Mouse (Mus musculus): ENCODE measurements around the gene Zfp593.

The Zfp593 gene

GRCm38 (mm10) chr4:134234876-134235275 is 10.5 kb downstream of the Zfp593 start:
- DNase-seq (ENCODE audit: low spot score in 2 of 2), result no peak

DNA sequence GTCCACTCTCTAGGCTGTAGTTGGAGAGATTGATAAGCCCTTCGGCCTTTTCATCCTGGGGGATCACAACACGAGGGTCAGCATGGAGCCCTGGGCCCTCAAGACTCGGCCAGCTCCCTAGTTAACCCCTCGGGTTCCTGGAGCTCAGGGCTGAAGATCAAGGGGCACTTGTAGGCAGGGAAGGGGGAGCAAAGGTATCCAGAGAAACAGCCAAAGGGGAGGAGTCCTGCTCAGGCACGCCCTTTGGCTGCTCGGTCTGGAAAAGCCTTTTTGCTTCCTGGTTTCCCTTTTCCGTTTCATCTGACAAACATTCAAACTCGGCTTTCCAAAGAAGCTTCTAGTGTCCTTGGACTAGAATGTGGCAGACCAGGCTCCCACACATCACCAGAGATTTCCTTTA is 15.0 kb downstream of the Zfp593 start:
- no peak for DNase-seq (ENCODE audit: low spot score in 2 of 2)

DNA sequence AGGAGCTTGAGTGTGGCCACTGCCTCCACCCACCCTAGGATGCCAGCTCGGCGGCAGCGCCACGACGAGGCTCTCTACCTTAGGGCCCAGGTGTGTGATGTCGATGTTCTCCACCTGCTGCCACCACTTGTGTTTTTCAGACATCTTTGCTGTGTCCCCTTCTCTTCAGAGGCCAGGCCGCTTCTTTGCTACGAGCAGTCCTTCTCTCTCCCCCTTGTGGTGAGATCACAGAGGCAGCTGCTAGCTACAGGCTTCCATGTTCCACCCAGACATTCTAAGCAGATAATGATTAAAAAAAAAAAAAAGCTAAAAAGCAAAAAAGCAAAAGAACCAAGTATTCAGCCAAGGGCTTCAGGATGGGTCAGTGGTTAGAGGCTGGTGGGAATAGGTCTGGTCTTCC is 18.2 kb downstream of the Zfp593 start, which contains the start of gene Catsper4:
TSS of gene Catsper4 (minus strand) at position 190 of the 400 bp plus-strand sequence.
- no peak for DNase-seq (ENCODE audit: low spot score in 2 of 2)

DNA sequence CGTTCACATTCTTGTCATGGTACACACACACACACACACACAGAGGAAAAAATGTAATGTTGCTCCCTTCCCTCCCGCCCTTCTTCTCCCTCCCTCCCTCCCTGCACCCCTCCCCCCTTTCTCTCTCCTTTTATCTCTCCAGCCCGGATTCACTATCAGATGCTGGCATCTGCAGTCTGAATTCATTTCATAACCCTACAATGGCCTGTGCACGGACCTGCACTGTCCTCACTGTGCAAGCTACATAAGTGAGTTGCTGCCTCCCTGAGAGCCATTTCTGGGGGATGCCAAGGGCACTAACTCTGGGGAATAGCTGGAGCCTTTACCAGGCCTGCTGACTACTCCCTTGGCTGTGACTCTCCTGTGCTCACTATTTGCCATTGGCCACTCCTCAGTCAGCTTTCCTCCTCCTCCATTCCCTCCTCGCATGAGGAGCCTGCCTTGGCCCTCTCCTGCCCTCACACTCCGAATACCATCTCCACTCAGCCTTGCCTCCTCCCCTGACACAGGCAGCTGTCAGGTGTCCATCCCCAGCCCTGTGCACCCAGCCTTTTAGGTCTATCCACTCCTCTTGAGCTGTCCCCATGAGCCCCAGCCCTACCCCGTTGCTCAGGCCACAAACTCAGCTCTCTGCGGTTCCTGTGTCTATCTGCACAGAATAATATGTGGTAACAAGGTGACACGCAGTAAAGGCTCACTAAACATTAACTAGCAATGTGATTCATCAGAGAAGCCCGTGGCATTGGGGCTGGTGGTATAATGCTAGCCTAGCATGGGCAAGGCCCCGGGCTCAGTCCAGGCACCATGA is 22.4 kb downstream of the Zfp593 start:
- DNase-seq (ENCODE audit: low spot score in 2 of 2), result no peak

- no peak for DNase-seq (ENCODE audit: low spot score in 2 of 2)
These were observed 38.8 kb downstream of the Zfp593 start for GRCm38 (mm10) chr4:134206488-134207053.

DNA sequence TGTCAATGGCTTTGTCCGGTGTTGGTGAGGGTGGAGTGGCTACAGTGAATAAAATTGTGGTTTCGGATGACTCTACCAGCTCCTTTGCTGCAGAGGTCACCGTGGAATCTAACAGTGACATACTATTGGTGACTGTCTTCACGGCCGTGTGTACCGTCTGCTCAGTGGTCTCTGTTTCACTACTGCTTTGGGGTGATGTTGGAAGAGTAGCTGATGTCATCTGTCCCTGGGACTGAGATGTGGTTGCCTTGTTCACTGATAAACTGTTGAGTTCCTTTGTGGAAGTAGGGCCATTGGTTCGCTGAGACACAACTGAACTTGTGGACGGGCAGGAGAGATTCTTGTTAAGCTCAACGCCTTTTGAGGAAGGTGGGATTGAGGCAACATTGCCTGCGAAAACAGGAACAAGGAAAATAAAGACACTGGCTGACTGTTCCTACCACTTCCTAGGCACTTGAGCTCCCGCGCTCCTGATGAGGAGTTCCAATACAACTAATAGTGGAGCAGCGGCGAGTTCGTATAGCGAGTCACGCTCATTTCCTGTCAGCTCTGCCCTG is 42.0 kb downstream of the Zfp593 start:
- no peak for DNase-seq (ENCODE audit: low spot score in 2 of 2)

DNA sequence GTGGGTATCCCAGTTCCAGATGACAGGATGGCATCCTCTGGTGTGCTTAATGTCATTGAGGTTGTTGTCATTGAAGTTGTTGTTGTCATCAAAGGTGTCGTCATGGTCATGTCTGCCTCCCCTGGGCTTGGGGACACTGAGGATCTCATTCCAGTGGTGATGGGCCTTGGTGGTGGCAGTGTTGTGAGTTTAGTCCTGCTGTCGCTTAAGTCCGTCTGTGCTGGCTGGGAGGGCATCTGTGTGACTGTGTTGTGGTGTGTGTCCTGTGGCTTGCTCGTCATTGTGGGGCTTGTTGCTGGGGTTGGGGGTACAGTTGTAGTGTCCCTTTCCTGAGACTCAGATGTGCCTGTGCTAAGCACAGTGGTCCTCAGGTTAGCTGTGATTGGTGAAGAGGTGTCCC is 42.5 kb downstream of the Zfp593 start, which contains the start of gene Gm7534:
TSS of gene Gm7534 (minus strand) at position 101 of the 400 bp plus-strand sequence.
- DNase-seq (ENCODE audit: low spot score in 2 of 2), result no peak

- no peak for DNase-seq (ENCODE audit: low spot score in 2 of 2)
These were observed 46.0 kb downstream of the Zfp593 start for GRCm38 (mm10) chr4:134199371-134199770.

All from spleen, postnatal 10 days (tissue).